Mouse (Mus musculus) E14TG2a.4 (cell line): ENCODE data around the gene Cbwd1.

ENCODE experiments used
- H3K27me3 ChIP-seq: 2 replicates; pipeline ENCODE4 v1.6.1; 2014; ENCODE audit warnings: low read length, control low read depth; ENCODE audit not compliant: insufficient read depth
- H3K36me3 ChIP-seq: 2 replicates; pipeline ENCODE4 v1.6.1; 2014; ENCODE audit warnings: low read length, control low read depth; ENCODE audit not compliant: insufficient read depth
- H3K4me1 ChIP-seq: replicated peaks from 2 replicates; pipeline ENCODE4 v1.6.1; 2014; ENCODE audit warnings: low read depth, low read length, control low read depth
- H3K4me3 ChIP-seq: replicated peaks from 2 replicates; pipeline ENCODE4 v1.5.1; 2014; ENCODE audit warnings: mild to moderate bottlenecking, low read length
- H3K9me3 ChIP-seq: 2 replicates; pipeline ENCODE4 v1.6.1; 2014; ENCODE audit warnings: low read length, control low read depth
- CTCF ChIP-seq: conservative IDR thresholded peaks from 2 replicates; pipeline ENCODE4 v1.5.1; 2014; ENCODE audit warnings: low read length
- NANOG ChIP-seq: IDR thresholded peaks from 2 replicates; pipeline ENCODE4 v1.6.1; 2014; ENCODE audit warnings: borderline replicate concordance, low read length, mixed read lengths
- POU5F1 ChIP-seq: IDR thresholded peaks from 2 replicates; pipeline ENCODE4 v1.6.1; 2014; ENCODE audit warnings: low read length, borderline replicate concordance

The Cbwd1 gene

DNA sequence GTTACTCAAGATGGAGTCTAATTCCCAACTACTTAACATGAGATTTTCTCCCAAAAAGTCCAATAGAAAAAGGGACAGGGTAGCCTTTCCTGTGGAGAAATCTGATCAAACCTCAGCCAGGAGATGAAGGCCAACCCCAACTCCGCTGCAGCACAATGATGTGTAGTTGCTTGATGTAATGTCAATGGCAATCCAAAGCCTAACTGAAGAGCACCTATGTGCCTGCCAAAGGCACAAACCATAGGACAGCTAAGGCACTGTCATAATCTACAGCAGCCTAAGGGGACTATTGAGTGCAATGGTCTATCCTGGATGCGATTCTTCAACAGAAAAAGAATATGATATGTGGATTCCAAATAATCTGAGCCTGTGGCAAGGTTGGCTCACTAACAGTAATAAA lies 58.6 kb downstream of the Cbwd1 start:
- Histone ChIP-seq H3K4me1 (peaks cover 42% of the 10 kb centered on the region), H3K27me3 (peaks cover 75% of the 10 kb centered on the region), H3K9me3 (no peaks in the 10 kb centered on the region), H3K4me3 (no peak overlapping the region), H3K36me3 (no peaks in the 10 kb centered on the region)
- TF ChIP-seq NANOG (no peak), CTCF (no peak), POU5F1 (no peak)

DNA sequence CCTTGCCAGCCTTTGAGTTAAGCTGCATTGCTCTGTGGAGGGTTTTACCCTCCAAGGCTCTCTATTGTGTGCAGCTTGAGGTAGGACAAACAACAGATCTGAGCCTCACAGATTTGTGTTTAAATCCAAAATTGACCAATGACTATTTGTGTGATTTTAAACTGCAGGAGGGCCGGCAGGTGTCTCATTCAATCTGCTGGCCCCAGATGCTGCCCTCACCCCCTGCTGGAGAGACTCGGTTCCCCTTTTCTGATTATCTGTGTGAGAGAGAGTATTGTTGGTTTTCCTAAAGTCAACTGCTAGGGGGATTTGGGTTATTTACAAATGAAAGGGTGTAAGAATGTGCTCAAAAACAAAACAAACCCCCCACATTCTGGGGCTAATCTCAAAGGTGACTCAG lies 59.2 kb downstream of the Cbwd1 start:
- TF ChIP-seq CTCF, result no peak
- TF ChIP-seq POU5F1, result no peak
- no peak for TF ChIP-seq NANOG
- Histone ChIP-seq H3K4me3 (no peak overlapping the region), H3K36me3 (no peaks in the 10 kb centered on the region), H3K9me3 (no peaks in the 10 kb centered on the region), H3K27me3 (peaks cover 81% of the 10 kb centered on the region), H3K4me1 (peaks cover 48% of the 10 kb centered on the region)

DNA sequence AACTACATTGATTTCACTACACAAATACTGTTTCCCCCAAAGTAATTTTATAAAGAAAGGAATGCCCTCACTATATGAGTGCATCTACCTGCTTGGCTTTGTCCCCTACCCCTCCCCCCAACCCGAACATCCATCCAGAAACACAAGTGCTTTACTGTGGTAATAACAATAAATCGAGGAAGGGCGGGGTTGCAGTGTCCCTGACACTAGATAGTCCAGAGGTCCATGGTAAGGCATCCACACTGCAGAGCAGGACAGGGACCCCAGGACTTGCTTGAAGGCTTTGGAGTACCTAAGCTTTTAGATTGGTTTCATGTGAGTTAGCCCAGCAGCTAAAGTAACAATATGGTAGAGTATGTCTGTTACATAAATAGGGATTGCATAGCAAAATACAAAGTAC lies 59.7 kb downstream of the Cbwd1 start:
- peaks cover 82% of the 10 kb centered on the region for H3K27me3 ChIP-seq
- TF ChIP-seq NANOG (no peak), POU5F1 (no peak), CTCF (no peak)
- H3K4me1 ChIP-seq, result peaks cover 54% of the 10 kb centered on the region
- H3K4me3 ChIP-seq, result no peak overlapping the region
- no peaks in the 10 kb centered on the region for H3K36me3 ChIP-seq
- no peaks in the 10 kb centered on the region for H3K9me3 ChIP-seq

DNA sequence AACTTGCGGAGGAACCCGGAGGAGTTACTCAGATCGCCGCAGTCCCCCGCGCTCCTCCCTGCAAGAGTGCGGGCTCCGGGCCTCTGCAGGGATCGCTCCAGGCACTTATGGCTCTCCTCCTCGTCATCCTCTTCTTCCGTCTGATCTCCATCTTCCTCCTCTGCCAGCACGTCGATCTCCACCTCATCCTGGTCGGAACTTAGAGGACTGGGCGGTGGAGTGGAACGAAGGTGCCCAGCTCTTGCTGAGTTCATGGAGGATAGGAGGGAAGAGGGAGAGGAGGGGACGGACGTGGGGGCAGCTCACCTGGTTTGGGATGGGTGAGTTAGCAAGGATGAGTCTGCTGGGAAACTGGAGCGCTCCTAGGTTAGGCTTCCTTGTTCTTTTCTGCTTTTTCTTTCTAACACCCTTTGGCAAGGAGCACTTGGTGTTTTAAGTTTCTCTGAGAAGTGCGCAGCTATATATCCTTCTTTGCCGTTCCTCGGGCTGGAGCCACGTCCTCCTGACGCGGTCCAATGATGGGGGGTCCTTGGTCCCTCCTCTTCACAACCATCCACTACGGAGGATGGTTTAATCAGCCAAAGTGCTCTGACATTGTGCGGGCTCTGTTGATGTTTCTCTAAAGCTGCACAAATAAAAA lies 60.7 kb downstream of the Cbwd1 start, which contains the start of gene Foxd4:
Gene Foxd4, minus strand, starts transcription at position 617 of the 640 bp plus-strand sequence.
- Histone ChIP-seq H3K36me3 (no peaks in the 10 kb centered on the region), H3K4me1 (peaks cover 57% of the 10 kb centered on the region), H3K4me3 (peak within 1 kb of the TSS; percentile 76), H3K9me3 (no peaks in the 10 kb centered on the region), H3K27me3 (peaks cover 87% of the 10 kb centered on the region)
- no peak for TF ChIP-seq CTCF
- no peak for TF ChIP-seq NANOG
- no peak for TF ChIP-seq POU5F1

DNA sequence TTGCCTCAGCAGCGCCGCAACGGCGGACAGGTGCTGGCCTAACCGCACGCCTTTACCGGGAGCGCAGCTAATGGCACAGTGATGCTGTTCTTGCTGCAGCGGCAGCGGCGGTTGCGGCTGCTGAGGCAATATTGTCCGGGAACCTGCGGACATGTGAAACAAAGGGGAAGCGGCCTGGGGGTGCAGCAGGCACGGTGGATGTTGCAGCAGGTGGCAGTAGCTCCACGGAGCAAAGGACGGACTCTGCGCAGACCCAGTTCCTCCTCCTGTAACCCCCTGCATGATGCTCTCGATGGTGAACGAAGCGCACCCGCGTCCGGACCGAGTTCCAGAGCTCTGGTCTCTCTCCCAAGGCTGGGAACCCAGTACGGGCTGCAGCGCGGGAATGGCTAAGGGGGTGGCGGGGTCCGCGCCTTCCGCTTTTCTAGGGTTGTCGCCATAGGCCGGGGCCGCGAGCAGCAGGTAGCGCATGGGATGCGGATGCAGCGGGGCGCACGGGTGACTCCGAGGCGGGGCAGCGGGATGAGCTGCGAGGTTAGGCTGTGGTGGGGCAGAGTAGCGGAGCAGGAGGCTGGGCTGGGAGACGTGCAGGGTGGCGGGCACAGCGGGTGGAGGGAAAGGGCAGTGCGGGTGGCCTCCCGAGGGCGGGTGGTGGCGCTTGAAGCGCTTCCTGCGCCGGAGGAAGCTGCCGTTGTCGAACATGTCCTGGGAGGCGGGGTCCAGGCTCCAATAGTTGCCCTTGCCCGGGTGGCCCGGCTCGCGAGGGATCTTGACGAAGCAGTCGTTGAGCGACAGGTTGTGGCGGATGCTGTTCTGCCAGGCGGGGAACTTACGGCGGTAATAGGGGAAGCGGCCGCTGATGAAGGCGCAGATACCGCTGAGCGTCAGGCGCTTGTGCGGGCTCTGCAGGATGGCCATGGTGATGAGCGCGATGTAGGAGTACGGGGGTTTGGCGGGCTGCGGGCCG lies 61.5 kb downstream of the Cbwd1 start:
- TF ChIP-seq CTCF, result no peak
- no peak for TF ChIP-seq POU5F1
- TF ChIP-seq NANOG, result no peak
- Histone ChIP-seq H3K4me3 (peak overlapping the region; percentile 76), H3K27me3 (peaks cover 89% of the 10 kb centered on the region), H3K4me1 (peaks cover 57% of the 10 kb centered on the region), H3K36me3 (no peaks in the 10 kb centered on the region), H3K9me3 (no peaks in the 10 kb centered on the region)

DNA sequence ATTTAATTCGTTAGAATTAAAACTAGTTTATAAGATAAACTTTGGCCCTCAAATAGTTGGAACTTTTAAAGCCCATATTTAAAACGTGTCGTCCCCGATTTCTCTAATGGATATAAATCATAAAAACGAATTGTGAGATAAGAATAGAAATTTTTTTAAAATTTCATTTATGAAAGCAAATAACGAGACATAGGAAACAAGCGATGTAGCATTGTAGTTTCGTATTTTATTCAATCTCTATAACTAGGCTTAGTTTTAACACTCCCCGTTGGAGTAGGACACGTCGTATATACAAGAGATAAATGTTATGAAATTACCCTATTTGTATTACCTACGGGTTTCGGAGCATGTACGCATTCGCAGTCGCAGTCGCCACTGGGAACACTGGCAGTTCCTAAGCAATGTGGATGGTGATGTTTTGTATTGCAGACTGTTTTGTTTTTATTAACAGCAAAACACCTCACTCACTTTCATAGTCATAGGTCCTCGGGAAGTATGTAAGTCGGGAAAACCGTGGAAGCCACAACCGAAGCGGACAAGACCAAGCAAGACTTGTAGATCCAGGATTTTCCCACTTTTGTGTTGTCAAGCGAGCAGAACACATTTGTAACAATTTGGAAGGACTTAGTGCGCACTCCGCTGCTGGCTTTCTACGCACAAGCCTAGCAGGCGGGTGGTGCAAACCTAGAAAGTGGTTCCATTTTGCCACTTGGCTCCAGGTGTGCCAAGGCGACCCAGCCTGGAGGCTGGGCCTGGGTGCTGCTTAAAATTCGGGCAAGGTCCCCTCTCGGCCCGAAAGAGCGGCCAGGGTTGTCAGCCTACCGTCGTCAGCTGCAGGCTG lies 62.5 kb downstream of the Cbwd1 start:
- Histone ChIP-seq H3K4me1 (peaks cover 57% of the 10 kb centered on the region), H3K27me3 (peaks cover 83% of the 10 kb centered on the region), H3K36me3 (no peaks in the 10 kb centered on the region), H3K9me3 (no peaks in the 10 kb centered on the region), H3K4me3 (peak overlapping the region; percentile 76)
- TF ChIP-seq CTCF, result no peak
- no peak for TF ChIP-seq POU5F1
- no peak for TF ChIP-seq NANOG

DNA sequence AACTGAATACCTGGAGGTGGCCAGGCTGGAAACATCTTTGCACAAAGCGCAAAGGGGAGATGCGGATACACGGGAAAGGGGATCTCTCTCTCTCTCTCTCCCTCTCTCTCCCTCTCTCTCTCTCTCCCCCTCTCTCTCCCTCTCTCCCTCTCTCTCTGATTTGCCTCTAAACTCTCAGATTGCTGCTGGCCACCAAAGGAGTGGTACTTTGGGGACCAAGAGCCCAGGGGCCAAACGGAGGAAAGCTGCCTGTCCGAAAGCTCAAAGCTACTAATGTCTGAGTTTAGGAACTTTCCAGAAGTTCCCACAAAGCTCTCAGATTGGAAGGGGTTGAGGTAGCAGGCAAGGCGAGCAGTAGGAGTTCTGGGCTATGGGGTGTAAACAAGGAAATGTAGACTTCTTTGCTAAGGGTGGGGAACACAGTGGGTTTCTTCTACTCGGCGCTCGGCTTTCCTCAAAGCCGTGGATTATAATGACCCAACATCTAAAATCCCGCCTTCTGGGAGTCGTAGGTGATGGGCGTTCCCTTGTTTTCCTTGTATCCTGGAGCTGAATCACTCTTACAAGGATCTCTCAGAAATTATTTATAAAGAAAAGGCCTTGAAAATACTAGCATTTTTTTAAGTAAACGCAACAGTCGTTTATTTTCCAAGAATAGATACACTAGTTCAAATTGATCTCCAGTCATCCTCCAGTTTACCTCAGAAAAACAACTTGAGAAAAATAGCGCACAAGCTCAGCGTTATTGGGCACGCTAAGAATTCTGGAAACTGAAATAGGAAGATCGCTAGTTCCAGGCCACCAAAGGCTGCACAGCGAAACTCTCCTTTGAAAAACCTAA lies 63.3 kb downstream of the Cbwd1 start:
- H3K4me1 ChIP-seq, result peaks cover 57% of the 10 kb centered on the region
- no peaks in the 10 kb centered on the region for H3K36me3 ChIP-seq
- H3K4me3 ChIP-seq, result peak overlapping the region; percentile 67
- no peaks in the 10 kb centered on the region for H3K9me3 ChIP-seq
- no peak for TF ChIP-seq POU5F1
- no peak for TF ChIP-seq CTCF
- no peak for TF ChIP-seq NANOG
- H3K27me3 ChIP-seq, result peaks cover 77% of the 10 kb centered on the region
